Mouse (Mus musculus) liver, embryonic 13.5 days (tissue): ENCODE measurements around the gene Gm43517. TPM values are rescaled to one million over a fixed set of nuclear protein-coding genes. Genes with fewer than 3 reads are reported as not detected.
A peak's percentile ranks its signal among the peaks of the same experiment; 100 is the strongest.

Experiments used
- ATAC-seq: fragments of 200-750 bp; cut with Nextera tagmentation; 2 replicates; pipeline ENCODE4 v1.8.0; 2017; ENCODE audit warnings: low read depth, mild to moderate bottlenecking, moderate number of reproducible peaks, moderate library complexity
- DNase-seq: peaks from one replicate; pipeline ENCODE4 v3.0.0; 2022
- H3K27ac ChIP-seq: fragments of 300-500 bp; sonication (generic); 2 replicates; pipeline ENCODE4 v1.5.1; 2015; ENCODE audit warnings: moderate library complexity, mild to moderate bottlenecking, inconsistent platforms
- H3K27me3 ChIP-seq: fragments of 300-500 bp; sonication (generic); 2 replicates; pipeline ENCODE4 v1.6.1; 2015; ENCODE audit warnings: mild to moderate bottlenecking, inconsistent platforms
- H3K36me3 ChIP-seq: fragments of 300-500 bp; sonication (generic); 2 replicates; pipeline ENCODE4 v1.6.1; 2015; ENCODE audit warnings: mild to moderate bottlenecking, inconsistent platforms
- H3K4me1 ChIP-seq: fragments of 300-500 bp; sonication (generic); replicated peaks from 2 replicates; pipeline ENCODE4 v1.6.1; 2015; ENCODE audit warnings: inconsistent platforms
- H3K4me2 ChIP-seq: fragments of 300-500 bp; sonication (generic); 2 replicates; pipeline ENCODE4 v1.6.1; 2015; ENCODE audit warnings: inconsistent platforms, mild to moderate bottlenecking, moderate library complexity
- H3K4me3 ChIP-seq: fragments of 300-500 bp; sonication (generic); replicated peaks from 2 replicates; pipeline ENCODE4 v1.5.1; 2015; ENCODE audit warnings: mild to moderate bottlenecking, inconsistent platforms
- H3K9ac ChIP-seq: fragments of 300-500 bp; sonication (generic); 2 replicates; pipeline ENCODE4 v1.6.1; 2015; ENCODE audit warnings: mild to moderate bottlenecking, inconsistent platforms
- H3K9me3 ChIP-seq: fragments of 300-500 bp; sonication (generic); replicated peaks from 2 replicates; pipeline ENCODE4 v1.6.1; 2016; ENCODE audit warnings: inconsistent platforms
- WGBS: fragments of 180-500 bp; shearing (Covaris S2); methylation state at CpG from one replicate; pipeline ENCODE4 v1.1.7; 2015; ENCODE audit not compliant: insufficient replicate concordance; 5-methylcytosine and 5-hydroxymethylcytosine counted together
- polyA plus RNA-seq: library from polyadenylated mRNA; unstranded; fragments of >200 nt; fragmentation: Nextera tagmentation; extraction: Ambion mirVana; gene quantifications from 2 replicates; pipeline ENCODE4 v1.2.1, GENCODE M21; 2015

Gm43517 gene
- polyA plus RNA-seq, 1 experiment from 2014 or later = not detected

DNA sequence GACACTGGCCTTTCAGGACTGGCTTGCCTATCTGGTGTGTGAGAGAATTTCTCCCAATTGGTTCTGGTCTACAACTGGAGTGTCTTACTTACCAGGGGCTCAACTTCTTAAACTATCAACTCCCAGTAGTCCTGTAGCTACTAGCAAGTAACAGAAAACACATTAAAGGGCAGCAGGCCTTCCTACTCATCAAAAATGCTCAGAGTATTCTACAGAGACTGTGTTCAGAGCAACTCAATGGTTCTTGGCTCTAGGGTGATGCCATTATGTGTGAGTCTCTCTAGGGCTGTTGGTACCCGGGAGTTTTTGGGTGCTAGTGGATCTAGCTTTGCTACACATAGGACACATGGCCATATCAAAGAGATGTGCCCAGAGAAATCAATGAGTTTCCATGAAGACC, 6.1 kb upstream of the Gm43517 start:
- 6% methylated on average over 1 of the region's 1 CpGs for WGBS
- no peak overlapping the region for H3K9ac ChIP-seq
- H3K27ac ChIP-seq = no peak overlapping the region
- ATAC-seq (no peak), DNase-seq (no peak)
- H3K4me1 ChIP-seq = peaks cover 4% of the 10 kb centered on the region
- H3K4me2 ChIP-seq = no peak overlapping the region
- peaks cover 97% of the 10 kb centered on the region for H3K27me3 ChIP-seq
- no peak overlapping the region for H3K4me3 ChIP-seq
- no peaks in the 10 kb centered on the region for H3K36me3 ChIP-seq
- no peaks in the 10 kb centered on the region for H3K9me3 ChIP-seq

DNA sequence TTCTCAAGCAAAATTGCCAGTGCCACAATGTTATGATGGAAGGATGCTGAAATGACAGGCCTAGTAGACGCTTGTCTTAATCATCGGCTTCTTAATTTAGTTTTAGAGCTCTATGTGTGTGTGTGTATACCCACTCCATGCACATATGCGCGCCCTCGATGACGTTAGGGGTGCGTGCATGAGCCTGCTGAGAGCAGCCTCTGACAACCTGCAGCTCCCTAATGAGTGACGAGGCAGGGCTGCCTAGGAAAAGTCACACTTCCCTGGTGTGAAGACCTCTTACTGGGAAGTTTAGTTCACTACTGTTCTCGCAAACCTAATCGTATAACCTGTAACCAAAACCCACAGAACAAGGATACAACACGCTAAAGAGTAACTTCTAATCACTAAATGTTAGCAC, 5.5 kb upstream of the Gm43517 start:
- Histone ChIP-seq H3K27me3 (peaks cover 97% of the 10 kb centered on the region), H3K27ac (no peak overlapping the region), H3K36me3 (no peaks in the 10 kb centered on the region), H3K9me3 (no peaks in the 10 kb centered on the region), H3K4me1 (peaks cover 4% of the 10 kb centered on the region), H3K4me3 (no peak overlapping the region), H3K4me2 (no peak overlapping the region), H3K9ac (no peak overlapping the region)
- ATAC-seq (no peak), DNase-seq (no peak)
- 7% methylated on average over 11 of the region's 11 CpGs for WGBS

DNA sequence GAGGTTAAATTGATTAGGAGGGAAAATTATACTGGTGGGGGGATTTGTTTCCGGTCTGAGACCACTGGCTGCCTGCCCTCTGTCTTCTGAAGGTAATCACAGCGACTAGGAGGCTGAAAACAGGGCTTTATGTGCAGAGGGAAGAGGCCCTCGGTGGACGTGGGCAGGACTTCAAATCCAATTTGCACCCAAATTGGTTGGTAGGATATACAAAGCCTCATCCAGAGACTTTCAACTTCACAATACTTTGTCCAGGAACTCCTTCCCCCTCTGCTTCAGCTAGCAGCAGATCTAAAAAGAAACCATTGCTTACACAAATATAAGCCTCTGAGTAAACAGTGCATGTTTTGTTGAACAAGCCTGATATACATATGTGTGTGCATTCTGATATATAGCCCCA, 4.5 kb upstream of the Gm43517 start:
- H3K4me3 ChIP-seq = no peak overlapping the region
- no peak for ATAC-seq
- peaks cover 99% of the 10 kb centered on the region for H3K27me3 ChIP-seq
- H3K9ac ChIP-seq = no peak overlapping the region
- under 1% methylated on average over 4 of the region's 4 CpGs for WGBS
- H3K36me3 ChIP-seq = no peaks in the 10 kb centered on the region
- peaks cover 4% of the 10 kb centered on the region for H3K4me1 ChIP-seq
- no peak overlapping the region for H3K27ac ChIP-seq
- no peak overlapping the region for H3K4me2 ChIP-seq
- DNase-seq = no peak
- H3K9me3 ChIP-seq = no peaks in the 10 kb centered on the region

DNA sequence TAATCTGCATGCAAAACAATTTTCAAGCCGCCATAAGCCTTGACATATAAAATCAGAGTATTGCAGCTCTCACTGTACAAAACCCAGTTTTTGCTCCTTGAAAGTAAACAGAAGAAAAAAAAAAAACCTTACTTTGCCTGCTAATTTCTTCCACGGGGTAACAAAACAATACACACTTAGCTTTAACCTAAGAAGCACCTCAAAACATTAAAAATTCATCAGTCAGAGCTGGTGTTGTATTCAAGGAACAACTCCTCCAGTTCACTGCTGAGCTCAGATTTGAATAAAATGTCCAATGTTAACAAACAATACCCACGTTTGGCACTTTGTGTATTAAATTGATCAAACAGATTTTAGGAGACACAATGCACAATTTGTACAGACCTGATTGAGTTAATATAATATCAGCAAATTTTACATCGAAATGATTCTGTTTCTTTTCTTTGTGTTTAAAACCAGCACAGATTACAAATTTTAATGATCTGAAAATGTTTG, 3.9 kb upstream of the Gm43517 start:
- Histone ChIP-seq H3K27me3 (peaks cover 99% of the 10 kb centered on the region), H3K4me1 (peaks cover 4% of the 10 kb centered on the region), H3K27ac (no peak overlapping the region), H3K9ac (no peak overlapping the region), H3K4me3 (no peak overlapping the region), H3K4me2 (no peak overlapping the region), H3K36me3 (no peaks in the 10 kb centered on the region), H3K9me3 (no peaks in the 10 kb centered on the region)
- no peak for DNase-seq
- ATAC-seq = no peak
- WGBS = 3% methylated on average over 4 of the region's 4 CpGs

DNA sequence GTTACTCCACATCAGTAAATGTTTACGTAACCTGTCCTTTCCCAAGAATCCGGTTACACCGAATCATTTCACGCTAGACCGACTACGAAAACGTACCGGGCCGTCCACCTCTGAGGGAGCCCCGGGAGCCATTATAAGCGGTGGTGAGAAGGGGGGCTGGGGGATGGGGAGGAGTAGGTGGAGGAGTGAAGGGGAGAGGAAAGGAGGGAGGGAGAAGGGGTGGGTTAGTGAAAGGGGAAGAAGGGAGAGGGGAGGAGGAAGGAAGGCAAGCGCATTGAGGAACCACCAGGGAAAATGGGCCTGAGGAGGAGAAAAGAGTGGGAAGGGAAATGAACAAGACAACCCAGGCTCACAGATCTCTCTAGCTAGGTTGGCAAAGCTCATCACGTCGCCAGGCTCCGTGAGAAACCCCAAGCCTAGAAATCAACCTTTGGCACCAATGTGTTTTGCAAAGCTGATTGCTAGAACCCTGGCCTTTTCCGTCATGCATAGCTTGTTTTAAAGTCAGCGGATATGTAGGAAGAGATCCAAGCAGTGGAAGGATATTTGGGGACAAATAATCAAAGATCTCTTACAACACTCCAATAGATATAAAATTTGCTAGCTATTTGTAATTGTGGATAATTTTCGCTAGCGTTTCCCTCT, 3.1 kb upstream of the Gm43517 start:
- ATAC-seq = no peak
- Histone ChIP-seq H3K27ac (no peak overlapping the region), H3K9me3 (no peaks in the 10 kb centered on the region), H3K9ac (no peak overlapping the region), H3K4me2 (no peak overlapping the region), H3K4me3 (no peak overlapping the region), H3K36me3 (no peaks in the 10 kb centered on the region), H3K27me3 (peaks cover 98% of the 10 kb centered on the region), H3K4me1 (peaks cover 4% of the 10 kb centered on the region)
- no peak for DNase-seq
- WGBS = 4% methylated on average over 19 of the region's 19 CpGs

DNA sequence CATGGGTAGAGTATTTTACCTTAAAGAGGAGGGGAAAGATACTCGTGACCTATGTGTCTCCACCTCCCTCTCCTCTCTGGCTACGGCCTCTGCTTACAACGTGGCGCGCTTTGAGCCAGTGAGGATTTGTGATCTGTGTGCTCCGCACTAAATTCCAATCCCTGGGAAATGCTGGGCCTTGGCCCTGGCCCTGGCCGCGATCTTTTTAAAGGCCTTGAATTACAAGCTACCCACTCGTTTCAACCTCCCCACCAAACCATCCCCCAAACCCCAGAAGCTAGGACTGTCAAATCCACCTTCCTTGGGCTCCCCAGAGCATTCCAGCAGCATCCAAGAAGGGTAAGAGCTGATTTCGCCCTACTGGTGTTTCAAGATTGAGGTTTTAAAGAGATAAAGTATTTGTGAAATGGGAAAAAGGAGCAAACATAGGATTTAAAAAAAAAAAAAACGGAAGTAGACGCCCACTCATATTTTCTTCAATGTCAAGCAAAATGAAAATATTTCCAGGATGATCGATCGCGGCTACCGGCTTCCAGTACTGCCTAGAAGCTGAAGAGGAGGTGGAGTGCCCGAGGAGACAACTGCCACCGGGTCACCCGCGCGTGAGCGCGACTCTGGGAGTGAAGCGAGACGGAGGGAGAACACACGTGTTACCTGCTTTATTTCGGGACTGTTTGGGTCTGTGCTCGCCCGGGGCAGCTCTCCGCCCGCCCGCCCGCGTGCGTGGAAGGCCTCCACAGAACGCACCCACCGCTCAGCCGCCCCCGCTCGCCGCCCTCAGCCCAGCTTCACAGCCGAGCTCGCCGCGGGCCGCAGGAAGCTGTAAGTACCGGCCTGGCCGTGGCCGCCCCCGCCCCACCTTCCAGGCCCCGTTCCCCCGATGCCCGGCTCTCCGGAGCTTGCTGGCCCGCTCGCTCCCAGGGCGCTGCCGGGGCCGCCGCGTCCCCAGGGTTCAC, 2.1 kb upstream of the Gm43517 start, which contains the start of gene Foxg1:
Foxg1 (plus strand) TSS at position 96 of the 956 bp plus-strand sequence.
- no peak for DNase-seq
- WGBS = 1% methylated on average over 60 of the region's 61 CpGs
- ATAC-seq = no peak

DNA sequence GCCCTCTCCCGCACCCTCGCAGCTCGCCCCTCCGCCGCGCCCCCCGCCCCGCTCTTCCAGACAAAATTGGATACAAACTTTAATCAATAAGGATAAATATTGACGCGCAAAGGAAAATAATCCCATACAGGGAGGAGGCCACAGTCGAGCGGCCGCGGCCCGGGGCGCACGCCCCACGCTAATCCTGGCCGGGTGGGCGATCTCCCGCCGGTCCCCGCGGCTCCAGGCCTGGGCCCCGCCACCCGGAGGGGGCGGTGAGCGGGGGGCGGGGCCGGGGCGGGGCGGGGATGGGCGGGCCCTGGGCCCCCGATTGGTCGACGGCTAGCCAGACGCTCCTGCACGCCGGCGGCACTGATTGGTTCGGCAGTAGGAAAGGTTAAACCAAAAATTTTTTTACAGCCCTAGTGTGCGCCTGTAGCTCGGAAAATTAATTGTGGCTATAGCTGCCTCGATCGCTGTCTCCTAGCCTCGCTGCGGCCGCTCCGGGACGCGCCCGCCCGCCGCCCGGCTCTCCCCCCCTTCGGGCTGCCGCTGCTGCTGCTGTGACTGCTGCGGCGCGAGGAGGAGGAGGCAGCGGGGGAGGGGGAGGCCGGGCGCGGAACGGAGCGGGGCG, 1.3 kb upstream of the Gm43517 start:
- Histone ChIP-seq H3K27me3 (peaks cover 87% of the 10 kb centered on the region), H3K9ac (no peak overlapping the region), H3K9me3 (no peaks in the 10 kb centered on the region), H3K36me3 (no peaks in the 10 kb centered on the region), H3K4me2 (peak overlapping the region; percentile 41), H3K27ac (no peak overlapping the region), H3K4me1 (peaks cover 4% of the 10 kb centered on the region), H3K4me3 (peak overlapping the region; percentile 36)
- WGBS = 2% methylated on average over 59 of the region's 67 CpGs
- ATAC-seq (peak; percentile 31; the same call in 1 of the 2 replicates), DNase-seq (no peak)

More for the DNA sequence above, 2.1 kb upstream of the Gm43517 start, which contains the start of gene Foxg1:
- Histone ChIP-seq H3K27ac (no peak within 1 kb of the TSS), H3K4me2 (peak within 1 kb of the TSS; percentile 41), H3K4me3 (peak within 1 kb of the TSS; percentile 36), H3K9me3 (no peaks in the 10 kb centered on the region), H3K4me1 (peaks cover 4% of the 10 kb centered on the region), H3K9ac (no peak within 1 kb of the TSS), H3K36me3 (no peaks in the 10 kb centered on the region), H3K27me3 (peaks cover 90% of the 10 kb centered on the region)

DNA sequence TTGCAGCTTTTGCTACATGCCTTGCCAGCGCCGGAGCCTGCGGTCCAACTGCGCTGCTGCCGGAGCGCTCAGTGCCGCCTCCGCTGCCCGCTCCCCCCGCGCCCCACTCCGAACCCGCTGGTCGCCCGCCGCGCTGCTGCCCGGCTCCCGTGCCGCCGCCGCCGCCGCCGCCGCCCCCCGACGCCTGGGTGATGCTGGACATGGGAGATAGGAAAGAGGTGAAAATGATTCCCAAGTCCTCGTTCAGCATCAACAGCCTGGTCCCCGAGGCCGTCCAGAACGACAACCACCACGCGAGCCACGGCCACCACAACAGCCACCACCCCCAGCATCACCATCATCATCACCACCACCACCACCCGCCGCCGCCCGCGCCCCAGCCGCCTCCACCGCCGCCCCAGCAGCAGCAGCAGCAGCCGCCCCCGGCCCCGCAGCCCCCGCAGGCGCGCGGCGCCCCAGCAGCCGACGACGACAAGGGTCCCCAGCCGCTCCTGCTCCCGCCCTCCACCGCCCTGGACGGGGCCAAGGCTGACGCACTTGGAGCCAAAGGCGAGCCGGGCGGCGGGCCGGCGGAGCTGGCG, 589 bp upstream of the Gm43517 start:
- 2% methylated on average over 57 of the region's 66 CpGs for WGBS
- no peak for DNase-seq

DNA sequence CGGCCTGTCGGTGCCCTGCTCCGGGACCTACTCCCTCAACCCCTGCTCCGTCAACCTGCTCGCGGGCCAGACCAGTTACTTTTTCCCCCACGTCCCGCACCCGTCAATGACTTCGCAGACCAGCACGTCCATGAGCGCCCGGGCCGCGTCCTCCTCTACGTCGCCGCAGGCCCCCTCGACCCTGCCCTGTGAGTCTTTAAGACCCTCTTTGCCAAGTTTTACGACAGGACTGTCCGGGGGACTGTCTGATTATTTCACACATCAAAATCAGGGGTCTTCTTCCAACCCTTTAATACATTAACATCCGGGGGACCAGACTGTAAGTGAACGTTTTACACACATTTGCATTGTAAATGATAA, 637 bp downstream of the Gm43517 start:
- no peak overlapping the region for H3K4me3 ChIP-seq
- no peaks in the 10 kb centered on the region for H3K9me3 ChIP-seq
- WGBS = 4% methylated on average over 23 of the region's 23 CpGs
- H3K9ac ChIP-seq = no peak overlapping the region
- H3K27me3 ChIP-seq = peaks cover 81% of the 10 kb centered on the region
- ATAC-seq = no peak
- H3K4me1 ChIP-seq = peaks cover 4% of the 10 kb centered on the region
- no peaks in the 10 kb centered on the region for H3K36me3 ChIP-seq
- no peak overlapping the region for H3K27ac ChIP-seq
- no peak for DNase-seq
- no peak overlapping the region for H3K4me2 ChIP-seq

More for the DNA sequence above, 589 bp upstream of the Gm43517 start:
- H3K27ac ChIP-seq = no peak overlapping the region
- no peak overlapping the region for H3K9ac ChIP-seq
- ATAC-seq = no peak
- H3K9me3 ChIP-seq = no peaks in the 10 kb centered on the region
- 0 out of 2 replicates have a peak overlapping the region, but pooled peaks have one; percentile 36 for H3K4me3 ChIP-seq
- H3K4me1 ChIP-seq = peaks cover 4% of the 10 kb centered on the region
- peak overlapping the region; percentile 41; the same call in 1 of the 2 replicates for H3K4me2 ChIP-seq
- H3K36me3 ChIP-seq = no peaks in the 10 kb centered on the region
- peaks cover 82% of the 10 kb centered on the region for H3K27me3 ChIP-seq

DNA sequence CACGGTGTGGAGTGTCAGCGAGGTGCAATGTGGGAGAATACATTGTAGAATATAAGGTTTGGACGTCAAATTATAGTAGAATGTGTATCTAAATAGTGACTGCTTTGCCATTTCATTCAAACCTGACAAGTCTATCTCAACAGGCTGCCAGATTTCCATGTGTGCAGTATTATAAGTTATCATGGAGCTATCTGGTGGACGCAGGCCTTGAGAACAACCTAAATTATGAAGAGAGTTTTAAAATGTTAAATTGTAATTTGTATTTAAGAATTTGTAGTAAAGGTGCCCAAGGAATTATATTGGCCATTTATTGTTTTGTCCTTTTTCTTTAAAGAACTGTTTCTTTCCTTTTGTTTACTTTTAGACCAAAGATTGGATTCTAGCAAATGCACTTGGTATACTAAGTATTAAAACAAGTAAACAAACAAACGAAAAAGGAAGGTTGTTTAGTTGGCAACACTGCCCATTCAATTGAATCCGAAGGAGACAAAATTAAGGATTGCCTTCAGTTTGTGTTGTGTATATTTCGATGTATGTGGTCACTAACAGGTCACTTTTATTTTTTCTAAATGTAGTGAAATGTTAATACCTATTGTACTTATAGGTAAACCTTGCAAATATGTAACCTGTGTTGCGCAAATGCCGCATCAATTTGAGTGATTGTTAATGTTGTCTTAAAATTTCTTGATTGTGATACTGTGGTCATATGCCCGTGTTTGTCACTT, 1.3 kb downstream of the Gm43517 start:
- Histone ChIP-seq H3K9ac (no peak overlapping the region), H3K4me3 (no peak overlapping the region), H3K4me2 (no peak overlapping the region), H3K4me1 (peaks cover 4% of the 10 kb centered on the region), H3K27me3 (peaks cover 81% of the 10 kb centered on the region), H3K27ac (no peak overlapping the region), H3K9me3 (no peaks in the 10 kb centered on the region), H3K36me3 (no peaks in the 10 kb centered on the region)
- ATAC-seq = no peak
- WGBS = 14% methylated on average over 10 of the region's 10 CpGs
- DNase-seq = no peak
